Mouse (Mus musculus) bone marrow macrophage, adult 2 months (primary cell): ENCODE data around the gene Nptxr.

Experiments
- CTCF ChIP-seq: IDR thresholded peaks from 2 replicates; pipeline ENCODE4 v1.5.1; 2012; ENCODE audit warnings: low read depth, mild to moderate bottlenecking, low read length, moderate library complexity
- POLR2A ChIP-seq: IDR thresholded peaks from 2 replicates; pipeline ENCODE4 v1.6.1; 2012; ENCODE audit warnings: mild to moderate bottlenecking, low read depth, low read length, borderline replicate concordance

DNA sequence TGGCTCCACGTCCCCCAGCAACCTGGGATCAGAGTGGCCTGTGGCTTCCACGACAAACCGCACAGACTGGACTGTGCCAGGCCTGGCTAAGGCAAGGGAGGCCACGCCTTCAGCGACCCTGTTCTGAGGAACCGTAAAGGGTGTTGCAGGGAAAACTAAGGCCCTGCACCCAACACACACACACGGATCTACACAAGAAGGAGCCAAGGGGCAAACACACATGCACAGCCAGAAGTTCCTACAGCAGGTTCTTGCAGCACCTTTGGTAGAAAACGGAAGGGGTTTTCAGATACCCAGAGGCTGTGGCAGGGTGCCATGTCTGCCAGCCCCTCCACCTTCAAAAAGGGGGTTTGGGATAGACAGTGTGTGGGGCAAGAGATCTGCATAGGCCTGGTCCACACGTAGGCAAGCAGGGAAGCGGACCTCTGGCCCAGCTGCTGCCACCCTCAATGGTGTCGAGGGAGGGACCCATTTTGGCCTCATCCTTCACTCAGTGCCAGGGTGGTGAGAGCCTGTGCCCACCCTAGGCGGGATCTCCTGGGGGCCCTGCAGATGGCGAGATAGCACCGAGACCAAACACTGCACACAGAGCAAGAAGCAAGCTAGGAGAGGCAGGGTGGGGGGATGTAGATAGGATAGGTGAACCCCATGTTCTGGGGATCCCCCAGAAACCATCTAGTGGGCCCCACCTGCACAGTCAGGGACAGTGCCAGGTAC lies 22.7 kb upstream of the Nptxr start:
- TF ChIP-seq CTCF, result no peak
- TF ChIP-seq POLR2A, result no peak
